Mouse (Mus musculus) MEL (cell line): ENCODE measurements around the gene Lcn2. TPM values are rescaled to one million over a fixed set of nuclear protein-coding genes. Genes with fewer than 3 reads are reported as not detected.

Source experiments
- DNase-seq: peaks from one replicate; pipeline ENCODE4 v3.0.0; 2011; ENCODE audit warnings: low read depth, low spot score
- H3K27ac ChIP-seq: 2 replicates; pipeline ENCODE4 v1.5.1; 2012; ENCODE audit warnings: low read depth, mild to moderate bottlenecking, control low read depth, low read length, moderate library complexity; ENCODE audit not compliant: control insufficient read depth
- H3K27me3 ChIP-seq, 2 experiments: fragments of 150-350 bp in 1 of 2; sonication (generic) in 1 of 2; 2 replicates each; pipeline ENCODE4 v1.6.1; 2012; ENCODE audit warnings: low read length in 2 of 2, mild to moderate bottlenecking in 2 of 2, improper control_type of control experiment in 1 of 2, moderate library complexity in 1 of 2; ENCODE audit not compliant: insufficient read depth in 2 of 2, control insufficient read depth in 1 of 2
- H3K36me3 ChIP-seq, 2 experiments: 2 replicates each; pipeline ENCODE4 v1.6.1; 2012 to 2014; ENCODE audit warnings: low read length in 2 of 2, improper control_type of control experiment in 1 of 2, inconsistent platforms in 1 of 2, mild to moderate bottlenecking in 1 of 2; ENCODE audit not compliant: insufficient read depth in 2 of 2, control insufficient read depth in 1 of 2
- H3K4me1 ChIP-seq, 2 experiments: fragments of 150-350 bp in 1 of 2; sonication (generic) in 1 of 2; 2 replicates each; pipeline ENCODE4 v1.6.1; 2012; ENCODE audit warnings: low read length in 2 of 2, improper control_type of control experiment in 1 of 2, mild to moderate bottlenecking in 1 of 2; ENCODE audit not compliant: insufficient read depth in 2 of 2, control insufficient read depth in 1 of 2
- H3K4me3 ChIP-seq, 2 experiments: fragments of 150-350 bp in 1 of 2; sonication (generic) in 1 of 2; 2 replicates each; pipeline ENCODE4 v1.5.1; 2012; ENCODE audit warnings: low read depth in 2 of 2, low read length in 2 of 2, mild to moderate bottlenecking in 2 of 2, moderate library complexity in 2 of 2, control low read depth in 1 of 2, improper control_type of control experiment in 1 of 2; ENCODE audit not compliant: control insufficient read depth in 1 of 2, insufficient read depth in 1 of 2
- H3K79me2 ChIP-seq: 2 replicates; pipeline ENCODE4 v1.6.1; 2012; ENCODE audit warnings: mild to moderate bottlenecking, low read length, moderate library complexity; ENCODE audit not compliant: control insufficient read depth, poor library complexity, insufficient read depth
- H3K9ac ChIP-seq: 2 replicates; pipeline ENCODE4 v1.6.1; 2012; ENCODE audit warnings: low read depth, mild to moderate bottlenecking, control low read depth, low read length, moderate library complexity; ENCODE audit not compliant: control insufficient read depth, poor library complexity, severe bottlenecking
- H3K9me3 ChIP-seq: fragments of 150-350 bp; sonication (generic); replicated peaks from 2 replicates; pipeline ENCODE4 v1.6.1; 2012; ENCODE audit warnings: mild to moderate bottlenecking, low read length, improper control_type of control experiment, moderate library complexity; ENCODE audit not compliant: insufficient read depth
- CHD1 ChIP-seq: IDR thresholded peaks from 2 replicates; pipeline ENCODE4 v1.6.1; 2012; ENCODE audit warnings: low read depth, mild to moderate bottlenecking, inconsistent platforms, low read length, improper control_type of control experiment
- CTCF ChIP-seq, 3 experiments: IDR thresholded peaks in 2 of 3; conservative IDR thresholded peaks in 1 of 3; 2 replicates each; pipeline ENCODE4 v1.5.1; 2011 to 2012; ENCODE audit warnings: low read length in 3 of 3, low read depth in 2 of 3, mild to moderate bottlenecking in 2 of 3, improper control_type of control experiment in 1 of 3, inconsistent platforms in 1 of 3, mixed read lengths in 1 of 3, moderate library complexity in 1 of 3; ENCODE audit not compliant: control insufficient read depth in 1 of 3, insufficient read depth in 1 of 3, poor library complexity in 1 of 3, severe bottlenecking in 1 of 3
- EP300 ChIP-seq, 2 experiments: IDR thresholded peaks; 2 replicates each; pipeline ENCODE4 v1.6.1; 2011; ENCODE audit warnings: improper control_type of control experiment in 2 of 2, low read length in 2 of 2, low read depth in 1 of 2, mild to moderate bottlenecking in 1 of 2
- GATA1 ChIP-seq: IDR thresholded peaks from 2 replicates; pipeline ENCODE4 v1.6.1; 2011; ENCODE audit warnings: low read depth, low read length, improper control_type of control experiment
- KAT2A ChIP-seq: conservative IDR thresholded peaks from 2 replicates; pipeline ENCODE4 v1.6.1; 2012; ENCODE audit warnings: low read depth, low read length, improper control_type of control experiment, inconsistent platforms
- MAFK ChIP-seq: IDR thresholded peaks from 2 replicates; pipeline ENCODE4 v1.6.1; 2011; ENCODE audit warnings: low read depth, mild to moderate bottlenecking, low read length, improper control_type of control experiment, borderline replicate concordance
- MAZ ChIP-seq: IDR thresholded peaks from 2 replicates; pipeline ENCODE4 v1.6.1; 2012; ENCODE audit warnings: low read depth, mild to moderate bottlenecking, inconsistent platforms, low read length, improper control_type of control experiment
- MYC ChIP-seq: IDR thresholded peaks from 2 replicates; pipeline ENCODE4 v1.6.1; 2011; ENCODE audit warnings: low read depth, mild to moderate bottlenecking, low read length, improper control_type of control experiment, moderate library complexity
- NRF1 ChIP-seq: IDR thresholded peaks from 2 replicates; pipeline ENCODE4 v1.6.1; 2014; ENCODE audit warnings: low read depth, mild to moderate bottlenecking, inconsistent platforms, low read length, improper control_type of control experiment, moderate library complexity; ENCODE audit not compliant: poor library complexity, insufficient read depth, severe bottlenecking
- TAL1 ChIP-seq: IDR thresholded peaks from 2 replicates; pipeline ENCODE4 v1.6.1; 2012; ENCODE audit warnings: mild to moderate bottlenecking, inconsistent platforms, low read length, moderate library complexity, mixed read lengths
- UBTF ChIP-seq: IDR thresholded peaks from 2 replicates; pipeline ENCODE4 v1.6.1; 2012; ENCODE audit warnings: low read depth, mild to moderate bottlenecking, inconsistent platforms, low read length, improper control_type of control experiment, moderate library complexity, borderline replicate concordance; ENCODE audit not compliant: insufficient read depth
- USF1 ChIP-seq: IDR thresholded peaks from 2 replicates; pipeline ENCODE4 v1.6.1; 2014; ENCODE audit warnings: low read depth, mild to moderate bottlenecking, inconsistent platforms, low read length, improper control_type of control experiment, moderate library complexity
- ZC3H11A ChIP-seq: IDR thresholded peaks from 2 replicates; pipeline ENCODE4 v1.6.1; 2012; ENCODE audit warnings: low read depth, mild to moderate bottlenecking, inconsistent platforms, low read length, improper control_type of control experiment
- ZNF384 ChIP-seq: IDR thresholded peaks from 2 replicates; pipeline ENCODE4 v1.6.1; 2012; ENCODE audit warnings: low read depth, mild to moderate bottlenecking, inconsistent platforms, low read length, improper control_type of control experiment
- polyA plus RNA-seq, 2 experiments: library from polyadenylated mRNA; stranded (reverse) in 1 of 2; unstranded in 1 of 2; fragments of >175 nt in 1 of 2; fragments of >200 nt in 1 of 2; gene quantifications; 2 replicates each; pipeline versions ENCODE4 v1.2.1 to v1.2.4; 2012; ENCODE audit warnings: low replicate concordance in 2 of 2, low read depth in 1 of 2; ENCODE audit not compliant: insufficient read length in 2 of 2, insufficient read depth in 1 of 2, missing spikeins in 1 of 2
- total RNA-seq: library from RNA; depleted of rRNA; stranded (reverse); fragments of 300-350 nt; gene quantifications from 2 replicates; pipeline ENCODE4 v1.2.3, GENCODE M21; 2012

Gene Lcn2
- total and polyA plus RNA-seq, 3 experiments = not detected

GRCm38 (mm10) chr2:32426141-32426540 lies 38.1 kb upstream of the Lcn2 start:
- H3K36me3 ChIP-seq = peaks cover 0 to 37% of the 10 kb centered on the region in 2 experiments; a peak in 2 of 4 replicates
- H3K27ac ChIP-seq = no peak overlapping the region
- H3K27me3 ChIP-seq = no peaks in the 10 kb centered on the region
- no peak overlapping the region for H3K9ac ChIP-seq
- DNase-seq = no peak
- TF ChIP-seq ZNF384 (no peak), MYC (no peak), CHD1 (no peak), MAFK (no peak), TAL1 (no peak), MAZ (no peak), EP300 (IDR thresholded peaks at IDR 0.05; ENCODE audit: low read depth in 1 of 2, low read length in 2 of 2) (no peak), KAT2A (no peak), UBTF (no peak)
- peaks cover 26 to 44% of the 10 kb centered on the region in 2 experiments for H3K4me1 ChIP-seq
- H3K4me3 ChIP-seq = no peak overlapping the region
- H3K9me3 ChIP-seq = no peaks in the 10 kb centered on the region
- peaks cover 17% of the 10 kb centered on the region for H3K79me2 ChIP-seq

DNA sequence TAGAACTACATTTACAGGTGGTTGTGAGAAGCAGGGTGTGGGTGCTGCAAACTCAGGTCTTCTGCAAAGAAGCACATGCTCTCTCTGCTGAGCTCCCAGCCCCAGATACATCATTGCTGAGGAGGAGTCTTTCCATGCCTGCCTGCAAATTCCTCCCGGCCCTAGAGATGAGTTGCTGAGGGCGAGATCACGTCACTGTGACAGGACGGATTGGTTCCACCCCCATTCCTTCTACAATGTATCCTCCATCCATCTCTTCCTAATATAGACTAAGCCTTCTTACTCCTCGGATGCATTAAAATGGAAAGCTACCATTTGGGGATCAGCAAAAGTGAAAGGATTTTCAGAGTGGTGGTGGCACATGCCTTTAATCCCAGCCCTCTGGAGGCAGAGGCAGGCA lies 37.5 kb upstream of the Lcn2 start:
- no peak for DNase-seq
- peaks cover 17% of the 10 kb centered on the region for H3K79me2 ChIP-seq
- peaks cover 0 to 37% of the 10 kb centered on the region in 2 experiments; a peak in 2 of 4 replicates for H3K36me3 ChIP-seq
- TF ChIP-seq ZC3H11A = no peak
- H3K27me3 ChIP-seq = no peaks in the 10 kb centered on the region
- H3K9me3 ChIP-seq = no peaks in the 10 kb centered on the region
- H3K4me3 ChIP-seq = no peak overlapping the region
- H3K4me1 ChIP-seq = peaks cover 26 to 44% of the 10 kb centered on the region in 2 experiments
- H3K9ac ChIP-seq = no peak overlapping the region
- H3K27ac ChIP-seq = no peak overlapping the region

GRCm38 (mm10) chr2:32424796-32425195 lies 36.7 kb upstream of the Lcn2 start:
- Histone ChIP-seq H3K4me3 (no peak overlapping the region), H3K27ac (no peak overlapping the region), H3K36me3 (peaks cover 0 to 37% of the 10 kb centered on the region in 2 experiments; a peak in 3 of 4 replicates), H3K79me2 (peaks cover 17% of the 10 kb centered on the region), H3K4me1 (peaks cover 26 to 44% of the 10 kb centered on the region in 2 experiments), H3K9me3 (no peaks in the 10 kb centered on the region), H3K9ac (no peak overlapping the region), H3K27me3 (no peaks in the 10 kb centered on the region)
- no peak for DNase-seq
- TF ChIP-seq CTCF (IDR thresholded peaks at IDR 0.05 in 2 of 3, conservative IDR thresholded peaks at IDR 0.05 in 1 of 3; ENCODE audit: control insufficient read depth in 1 of 3, insufficient read depth in 1 of 3, low read depth in 2 of 3, low read length in 3 of 3, poor library complexity in 1 of 3, severe bottlenecking in 1 of 3) = no peak
- 0 out of 4 replicates have a peak, but pooled peaks of 1 of the 2 experiments have one; percentile 9 for TF ChIP-seq EP300 (IDR thresholded peaks at IDR 0.05; ENCODE audit: low read depth in 1 of 2, low read length in 2 of 2)
- TF ChIP-seq USF1 = no peak
- 0 out of 2 replicates have a peak, but pooled peaks have one; percentile 21 for TF ChIP-seq GATA1
- no peak for TF ChIP-seq CHD1
- TF ChIP-seq NRF1 = no peak
